Mouse (Mus musculus) limb, embryonic 14.5 days (tissue): ENCODE results near the gene Gm14295. TPM values are rescaled to one million over a fixed set of nuclear protein-coding genes. Genes with fewer than 3 reads are reported as not detected.
"Not testable (repeated sequence)": the region's sequence is repeated elsewhere in the genome, so short reads cannot be mapped to it uniquely, and the experiment has no call there.

ENCODE experiments used
- ATAC-seq: fragments of 200-750 bp; cut with Nextera tagmentation; 2 replicates; pipeline ENCODE4 v1.8.0; 2017; ENCODE audit warnings: low read depth, moderate number of reproducible peaks, moderate TSS enrichment; ENCODE audit not compliant: low FRiP score
- DNase-seq: peaks from one replicate; pipeline ENCODE4 v3.0.0-alpha.2; 2015; ENCODE audit warnings: low spot score
- H3K27ac ChIP-seq: fragments of 300-500 bp; sonication (generic); replicated peaks from 2 replicates; pipeline ENCODE4 v1.5.1; 2014; ENCODE audit warnings: low read depth, mild to moderate bottlenecking, low read length, moderate library complexity, mixed read lengths
- H3K27me3 ChIP-seq: fragments of 300-500 bp; sonication (generic); 2 replicates; pipeline ENCODE4 v1.6.1; 2014; ENCODE audit warnings: low read length, mixed read lengths; ENCODE audit not compliant: control insufficient read depth, insufficient read depth
- H3K36me3 ChIP-seq: fragments of 300-500 bp; sonication (generic); 2 replicates; pipeline ENCODE4 v1.6.1; 2014; ENCODE audit warnings: mild to moderate bottlenecking, low read length, moderate library complexity, mixed read lengths; ENCODE audit not compliant: control insufficient read depth, insufficient read depth
- H3K4me1 ChIP-seq: fragments of 300-500 bp; sonication (generic); 2 replicates; pipeline ENCODE4 v1.6.1; 2014; ENCODE audit warnings: antibody characterized with exemption, low read length, mixed read lengths; ENCODE audit not compliant: control insufficient read depth, insufficient read depth
- H3K4me2 ChIP-seq: fragments of 300-500 bp; sonication (generic); replicated peaks from 2 replicates; pipeline ENCODE4 v1.6.1; 2014; ENCODE audit warnings: low read depth, mild to moderate bottlenecking, low read length, moderate library complexity; ENCODE audit not compliant: severe bottlenecking
- H3K4me3 ChIP-seq: fragments of 300-500 bp; sonication (generic); replicated peaks from 2 replicates; pipeline ENCODE4 v1.5.1; 2014; ENCODE audit warnings: low read length
- H3K9ac ChIP-seq: fragments of 300-500 bp; sonication (generic); 2 replicates; pipeline ENCODE4 v1.6.1; 2014; ENCODE audit warnings: mild to moderate bottlenecking, low read depth, low read length, moderate library complexity; ENCODE audit not compliant: severe bottlenecking
- H3K9me3 ChIP-seq: fragments of 300-500 bp; sonication (generic); 2 replicates; pipeline ENCODE4 v1.6.1; 2016; ENCODE audit warnings: low read length; ENCODE audit not compliant: control insufficient read depth
- WGBS: fragments of 180-500 bp; shearing (Covaris S2); extraction: QIAGEN DNeasy Blood & Tissue Kit; methylation state at CpG from one replicate; pipeline ENCODE4 v1.1.7; 2014; 5-methylcytosine and 5-hydroxymethylcytosine counted together
- polyA plus RNA-seq, 2 experiments: library from polyadenylated mRNA; depleted of rRNA in 1 of 2; stranded (reverse) in 1 of 2; unstranded in 1 of 2; fragments of >200 nt; fragmentation: Nextera tagmentation in 1 of 2; extraction: Ambion mirVana in 1 of 2; gene quantifications; 2 replicates each; pipeline versions ENCODE4 v1.2.1 to v1.2.3; 2012 to 2014

Gm14295 gene
- polyA plus RNA-seq (2012; rRNA removed) (8.4 and 14.2 TPM in 2 replicates), polyA plus RNA-seq (2014; fragmentation: Nextera tagmentation; extraction: Ambion mirVana) (14.4 and 18.5 TPM in 2 replicates)

- not testable (repeated sequence) for DNase-seq, H3K4me1 ChIP-seq, H3K9me3 ChIP-seq, H3K27me3 ChIP-seq, ATAC-seq, H3K27ac ChIP-seq, H3K36me3 ChIP-seq
- Histone ChIP-seq H3K4me2 (peak within 1 kb of the TSS; percentile 25; the same call in 1 of the 2 replicates), H3K4me3 (peak within 1 kb of the TSS; percentile 35), H3K9ac (peak within 1 kb of the TSS; percentile 51; the same call in 1 of the 2 replicates)
- WGBS, result no CpG with 5 or more reads among the region's 6 CpGs
Observed at GRCm38 (mm10) chr2:176798312-176798711, at the start of gene Gm14295. Gene Gm14295, plus strand, starts transcription at chr2:176798612.

GRCm38 (mm10) chr2:176798785-176799184 lies 373 bp downstream of the Gm14295 start:
- H3K9me3 ChIP-seq, H3K36me3 ChIP-seq, ATAC-seq, DNase-seq, H3K4me1 ChIP-seq, H3K27me3 ChIP-seq, H3K27ac ChIP-seq: not testable (repeated sequence)
- 16% methylated on average over 11 of the region's 15 CpGs for WGBS
- Histone ChIP-seq H3K9ac (peak overlapping the region; percentile 51; the same call in 1 of the 2 replicates), H3K4me3 (peak overlapping the region; percentile 35), H3K4me2 (peak overlapping the region; percentile 25; the same call in 1 of the 2 replicates)

DNA sequence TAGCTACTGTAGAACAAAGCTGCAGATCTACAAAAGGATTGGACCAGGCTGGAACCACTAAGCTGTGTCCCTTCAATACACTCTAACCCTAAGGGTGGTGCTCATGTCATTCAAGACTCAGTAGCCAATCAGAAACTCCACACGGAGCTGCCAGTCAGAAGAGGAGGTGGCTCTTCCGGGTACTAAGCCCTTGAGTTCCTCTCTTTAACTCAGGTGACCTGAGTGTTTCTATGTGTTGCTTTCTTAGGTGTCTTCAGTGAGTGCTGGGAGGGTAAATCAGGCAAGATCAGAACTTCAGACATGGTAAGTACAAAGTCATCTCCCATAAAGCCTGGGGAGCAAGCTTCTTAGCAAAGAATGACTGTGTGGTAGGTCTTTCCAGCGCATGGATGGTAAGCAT lies 32.4 kb downstream of the Gm14295 start, which contains the start of gene Gm14408:
Gm14408 (plus strand) TSS at position 301 of the 400 bp plus-strand sequence.
- not testable (repeated sequence) for H3K4me2 ChIP-seq, DNase-seq, H3K9me3 ChIP-seq, H3K27me3 ChIP-seq, H3K27ac ChIP-seq, H3K4me3 ChIP-seq, H3K4me1 ChIP-seq, H3K9ac ChIP-seq, H3K36me3 ChIP-seq, ATAC-seq
- WGBS, result 82% methylated on average over 1 of the region's 3 CpGs

Other genes starting within 250 kb of the Gm14295 start
- gene Gm14308, start 162.3 kb upstream of the Gm14295 start, polyA plus RNA-seq (2012; rRNA removed), result 12.5 and 17.5 TPM in 2 replicates
- gene Gm14308, start 162.3 kb upstream of the Gm14295 start, polyA plus RNA-seq (2014; fragmentation: Nextera tagmentation; extraction: Ambion mirVana), result 13.5 and 19.3 TPM in 2 replicates
- gene Zfp973, start 128.1 kb upstream of the Gm14295 start, polyA plus RNA-seq (2012; rRNA removed), result 6.6 and 7.8 TPM in 2 replicates
- 8.5 and 12.5 TPM in 2 replicates for gene Zfp973, start 128.1 kb upstream of the Gm14295 start, polyA plus RNA-seq (2014; fragmentation: Nextera tagmentation; extraction: Ambion mirVana)
- 15.3 and 22.4 TPM in 2 replicates for gene Gm14305, start 90.3 kb upstream of the Gm14295 start, polyA plus RNA-seq (2012; rRNA removed)
- 29.3 and 31.9 TPM in 2 replicates for gene Gm14305, start 90.3 kb upstream of the Gm14295 start, polyA plus RNA-seq (2014; fragmentation: Nextera tagmentation; extraction: Ambion mirVana)
- not detected in 2 replicates for gene Gm14408, start 32.5 kb downstream of the Gm14295 start, polyA plus RNA-seq (2012; rRNA removed)
- gene Gm14408, start 32.5 kb downstream of the Gm14295 start, polyA plus RNA-seq (2014; fragmentation: Nextera tagmentation; extraction: Ambion mirVana), result not detected in 2 replicates
- gene Gm14296, start 129.2 kb downstream of the Gm14295 start, polyA plus RNA-seq (2012; rRNA removed), result 7.0 and 11.9 TPM in 2 replicates
- gene Gm14296, start 129.2 kb downstream of the Gm14295 start, polyA plus RNA-seq (2014; fragmentation: Nextera tagmentation; extraction: Ambion mirVana), result 7.0 and 11.4 TPM in 2 replicates
- 6.6 and 7.8 TPM in 2 replicates for gene Gm14419, start 202.3 kb downstream of the Gm14295 start, polyA plus RNA-seq (2012; rRNA removed)
- gene Gm14419, start 202.3 kb downstream of the Gm14295 start, polyA plus RNA-seq (2014; fragmentation: Nextera tagmentation; extraction: Ambion mirVana), result 10.6 and 14.6 TPM in 2 replicates